Mouse (Mus musculus) olfactory bulb, adult 2 months (tissue): ENCODE measurements around the gene Calr4.

Source experiments
- CTCF ChIP-seq: fragments of 200-500 bp; IDR thresholded peaks from 2 replicates; pipeline ENCODE4 v1.5.1; 2012; ENCODE audit warnings: low read depth, mild to moderate bottlenecking, low read length, moderate library complexity; ENCODE audit not compliant: insufficient read depth
- POLR2A ChIP-seq: fragments of 200-500 bp; IDR thresholded peaks from 2 replicates; pipeline ENCODE4 v1.6.1; 2012; ENCODE audit warnings: mild to moderate bottlenecking, low read depth, low read length, moderate library complexity; ENCODE audit not compliant: insufficient read depth

DNA sequence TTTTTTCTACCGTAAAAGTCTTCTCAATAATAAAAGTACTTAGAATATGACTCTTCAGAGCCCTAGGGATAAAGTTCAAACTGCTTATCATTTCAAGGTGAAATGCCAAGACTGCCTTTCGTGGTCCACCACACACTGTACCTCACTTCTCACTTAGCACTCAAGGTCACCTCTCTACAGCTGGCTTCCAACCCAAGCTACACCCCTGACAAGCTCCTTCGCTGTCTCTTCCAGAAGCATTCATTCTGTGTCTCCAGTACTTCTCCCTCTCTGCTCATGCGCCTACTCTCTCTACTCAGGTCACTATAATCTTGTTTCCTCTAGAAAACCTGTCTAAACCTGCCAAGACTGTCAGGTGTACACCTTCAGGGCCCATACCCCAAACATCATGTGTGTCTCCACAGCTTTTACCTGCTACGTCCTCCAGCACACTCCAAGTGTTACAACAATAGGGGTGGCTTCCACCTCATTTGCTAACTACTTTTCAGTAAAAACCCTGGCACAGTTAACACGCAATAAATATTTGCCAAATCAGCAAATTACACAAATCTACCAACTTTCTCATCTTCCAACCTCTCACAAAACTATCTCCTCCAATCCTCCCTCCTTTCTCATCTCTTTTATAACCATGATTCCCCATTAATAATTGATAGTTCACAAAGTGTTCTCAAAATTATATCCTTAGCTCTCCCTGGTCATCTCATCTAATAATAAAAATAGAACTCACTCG is 38.2 kb upstream of the Calr4 start:
- TF ChIP-seq CTCF (no peak), POLR2A (no peak)
